In the genomic region with DNA sequence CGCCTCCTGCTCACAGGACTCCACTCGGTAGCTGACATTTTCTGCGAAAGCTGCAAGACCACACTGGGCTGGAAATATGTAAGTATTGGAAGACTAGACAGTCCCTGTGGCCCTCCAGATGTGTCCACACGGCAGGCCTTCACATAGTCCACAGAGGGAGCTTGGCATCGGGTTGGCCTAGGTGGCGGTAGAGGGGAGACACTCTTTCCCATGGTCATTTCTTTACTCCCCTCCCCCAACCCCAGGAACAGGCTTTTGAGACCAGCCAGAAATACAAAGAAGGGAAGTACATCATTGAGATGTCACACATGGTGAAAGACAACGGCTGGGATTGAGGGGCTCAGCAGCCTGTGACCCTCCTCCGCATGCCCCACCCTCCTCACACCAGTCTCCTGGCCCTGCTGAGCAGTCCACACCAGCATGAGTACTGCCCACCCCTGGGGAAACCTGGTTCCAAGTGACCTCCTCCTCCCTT, we compare ENCODE assay signal across 9 mouse cellular contexts. TPM values are rescaled to one million over a fixed set of nuclear protein-coding genes. Genes with fewer than 3 reads are reported as not detected.
A peak's percentile ranks its signal among the peaks of the same experiment; 100 is the strongest.
DNase-seq lines count a peak whose midpoint lies in the region; ATAC-seq lines count a peak whose summit lies in the region.
"Had no signal": no experiment of that assay in that cellular context is flagged by ENCODE, and none has a peak within 500 bp of the region (broad histone marks: within the 10 kb centered on the region; RNA-seq: fewer than 3 reads in every experiment).

No protein-coding gene starts in this region.

- peak; percentile 39 for ATAC-seq in lung, embryonic 16.5 days (ENCODE audit: low read depth)
- ATAC-seq in forebrain, embryonic 12.5 days (ENCODE audit: low FRiP score) = peak; percentile 4; the same call in 1 of the 2 replicates
- ATAC-seq in limb, embryonic 13.5 days (ENCODE audit: low FRiP score, low read depth) = peak; percentile 4; the same call in 1 of the 2 replicates
- ATAC-seq in neural tube, embryonic 13.5 days (ENCODE audit: low read depth) = no peak; the same call in 1 of the 2 replicates
- no peak for ATAC-seq in megakaryocyte-erythroid progenitor cell, adult 5-6 weeks (replicated peaks; ENCODE audit: low FRiP score, low TSS enrichment, poor library complexity, severe bottlenecking)

- H3K36me3 ChIP-seq in lung, embryonic 16.5 days (ENCODE audit: control insufficient read depth, insufficient read depth, low read length) = no peaks in the 10 kb centered on the region
- peaks cover 11% of the 10 kb centered on the region for H3K36me3 ChIP-seq in forebrain, embryonic 12.5 days (replicated peaks)
- H3K36me3 ChIP-seq in limb, embryonic 13.5 days = peaks cover 14% of the 10 kb centered on the region
- H3K36me3 ChIP-seq in neural tube, embryonic 13.5 days = peaks cover 9% of the 10 kb centered on the region; the same call in 1 of the 2 replicates

- H3K4me1 ChIP-seq in lung, embryonic 16.5 days (replicated peaks; ENCODE audit: control insufficient read depth, insufficient read depth, low read length) = peaks cover 63% of the 10 kb centered on the region
- H3K4me1 ChIP-seq in forebrain, embryonic 12.5 days = peaks cover 88% of the 10 kb centered on the region
- peaks cover 88% of the 10 kb centered on the region for H3K4me1 ChIP-seq in limb, embryonic 13.5 days
- H3K4me1 ChIP-seq in neural tube, embryonic 13.5 days (replicated peaks) = peaks cover 93% of the 10 kb centered on the region

- H3K9me3 ChIP-seq in lung, embryonic 16.5 days (ENCODE audit: control insufficient read depth, low read length) = no peaks in the 10 kb centered on the region
- no peaks in the 10 kb centered on the region for H3K9me3 ChIP-seq in forebrain, embryonic 12.5 days
- H3K9me3 ChIP-seq in limb, embryonic 13.5 days = no peaks in the 10 kb centered on the region
- no peaks in the 10 kb centered on the region for H3K9me3 ChIP-seq in neural tube, embryonic 13.5 days

- 1% methylated on average over 8 of the region's 8 CpGs for WGBS in lung, embryonic 16.5 days
- WGBS in forebrain, embryonic 12.5 days = 3% methylated on average over 8 of the region's 8 CpGs
- whole genome bisulfite sequencing in limb, embryonic 13.5 days = 5% methylated on average over 8 of the region's 8 CpGs
- WGBS in neural tube, embryonic 13.5 days = 6% methylated on average over 8 of the region's 8 CpGs

- H3K9ac ChIP-seq in lung, embryonic 16.5 days (ENCODE audit: low read length) = peak overlapping the region; percentile 34
- H3K9ac ChIP-seq in forebrain, embryonic 12.5 days = peak overlapping the region; percentile 45
- peak overlapping the region; percentile 56 for H3K9ac ChIP-seq in limb, embryonic 13.5 days
- H3K9ac ChIP-seq in neural tube, embryonic 13.5 days = peak overlapping the region; percentile 55; the same call in 1 of the 2 replicates

- H3K27ac ChIP-seq in lung, embryonic 16.5 days (ENCODE audit: low read length) = peak overlapping the region; percentile 31
- H3K27ac ChIP-seq in forebrain, embryonic 12.5 days = peak overlapping the region; percentile 76
- H3K27ac ChIP-seq in limb, embryonic 13.5 days = peak overlapping the region; percentile 72
- 0 out of 2 replicates have a peak overlapping the region, but pooled peaks have one; percentile 35 for H3K27ac ChIP-seq in neural tube, embryonic 13.5 days (replicated peaks)

- peak overlapping the region; percentile 35 for H3K4me2 ChIP-seq in lung, embryonic 16.5 days (ENCODE audit: low read depth, low read length)
- peak overlapping the region; percentile 59 for H3K4me2 ChIP-seq in forebrain, embryonic 12.5 days
- peak overlapping the region; percentile 73 for H3K4me2 ChIP-seq in limb, embryonic 13.5 days (replicated peaks)
- peak overlapping the region; percentile 78 for H3K4me2 ChIP-seq in neural tube, embryonic 13.5 days

- H3K4me3 ChIP-seq in lung, embryonic 16.5 days (ENCODE audit: low read length) = no peak overlapping the region
- H3K4me3 ChIP-seq in forebrain, embryonic 12.5 days (replicated peaks) = peak overlapping the region; percentile 52
- peak overlapping the region; percentile 8; the same call in 1 of the 2 replicates for H3K4me3 ChIP-seq in limb, embryonic 13.5 days
- peak overlapping the region; percentile 64 for H3K4me3 ChIP-seq in neural tube, embryonic 13.5 days

- no peak for DNase-seq in lung, adult 18-20 months
- DNase-seq in MN1 (ENCODE audit: low spot score) = no peak
- DNase-seq in gastrocnemius, postnatal 25 days = no peak

- peaks cover 3% of the 10 kb centered on the region for H3K27me3 ChIP-seq in lung, embryonic 16.5 days (ENCODE audit: control insufficient read depth, insufficient read depth, low read depth, low read length)
- no peaks in the 10 kb centered on the region for H3K27me3 ChIP-seq in forebrain, embryonic 12.5 days
- no peaks in the 10 kb centered on the region for H3K27me3 ChIP-seq in limb, embryonic 13.5 days
- H3K27me3 ChIP-seq in neural tube, embryonic 13.5 days = no peaks in the 10 kb centered on the region

RNA-seq across cellular contexts. Expression of gene Ypel4, which starts 3.6 kb away (rescaled TPM):
- 5.2 and 6.9 TPM in 2 replicates for polyA plus RNA-seq in lung, embryonic 16.5 days (2015; fragmentation: Nextera tagmentation; extraction: Ambion mirVana)
- polyA plus RNA-seq in forebrain, embryonic 12.5 days (2016; fragmentation: Nextera tagmentation; extraction: Ambion mirVana) = 18.7 and 19.6 TPM in 2 replicates
- polyA plus RNA-seq in limb, embryonic 13.5 days (2015; fragmentation: Nextera tagmentation; extraction: Ambion mirVana) = 10.2 and 11.2 TPM in 2 replicates
- polyA plus RNA-seq in neural tube, embryonic 13.5 days (2015; fragmentation: Nextera tagmentation; extraction: Ambion mirVana) = 18.8 and 19.1 TPM in 2 replicates
- total RNA-seq in megakaryocyte-erythroid progenitor cell, adult 5-6 weeks (2014; fragmentation: Nextera tagmentation) = 0.39 and 1.6 TPM in 2 replicates
- 3.7 TPM in 1 of 2 replicates, not detected in the other for total RNA-seq in megakaryocyte-erythroid progenitor cell, adult 5-6 weeks (2017)
- under 1 TPM; 0.49 to 0.51 TPM for total RNA-seq in gastrocnemius, postnatal 25 days (2021)

RNA-seq across cellular contexts. Expression of gene Gm19426, which starts 6.0 kb away (rescaled TPM):
- 7.1 and 7.4 TPM in 2 replicates for polyA plus RNA-seq in lung, embryonic 16.5 days (2015; fragmentation: Nextera tagmentation; extraction: Ambion mirVana)
- polyA plus RNA-seq in forebrain, embryonic 12.5 days (2016; fragmentation: Nextera tagmentation; extraction: Ambion mirVana) = 9.4 and 10.2 TPM in 2 replicates
- 11.4 and 12.9 TPM in 2 replicates for polyA plus RNA-seq in limb, embryonic 13.5 days (2015; fragmentation: Nextera tagmentation; extraction: Ambion mirVana)
- 4.7 and 7.0 TPM in 2 replicates for polyA plus RNA-seq in neural tube, embryonic 13.5 days (2015; fragmentation: Nextera tagmentation; extraction: Ambion mirVana)
- total RNA-seq in megakaryocyte-erythroid progenitor cell, adult 5-6 weeks (2014; fragmentation: Nextera tagmentation) = 0.98 TPM in 1 of 2 replicates, not detected in the other
- not detected in 2 replicates for total RNA-seq in megakaryocyte-erythroid progenitor cell, adult 5-6 weeks (2017)
- under 1 TPM; 0.54 to 0.95 TPM for total RNA-seq in gastrocnemius, postnatal 25 days (2021)
- total RNA-seq: neutrophil, adult 5-6 weeks had no signal

RNA-seq across cellular contexts. Expression of gene Clp1, which starts 10.3 kb away (rescaled TPM):
- 28.3 and 28.6 TPM in 2 replicates for polyA plus RNA-seq in lung, embryonic 16.5 days (2015; fragmentation: Nextera tagmentation; extraction: Ambion mirVana)
- polyA plus RNA-seq in forebrain, embryonic 12.5 days (2016; fragmentation: Nextera tagmentation; extraction: Ambion mirVana) = 39.9 and 40.7 TPM in 2 replicates
- 39.7 and 41.0 TPM in 2 replicates for polyA plus RNA-seq in limb, embryonic 13.5 days (2015; fragmentation: Nextera tagmentation; extraction: Ambion mirVana)
- polyA plus RNA-seq in neural tube, embryonic 13.5 days (2015; fragmentation: Nextera tagmentation; extraction: Ambion mirVana) = 28.1 and 29.6 TPM in 2 replicates
- 35.4 and 38.0 TPM in 2 replicates for total RNA-seq in megakaryocyte-erythroid progenitor cell, adult 5-6 weeks (2014; fragmentation: Nextera tagmentation)
- total RNA-seq in megakaryocyte-erythroid progenitor cell, adult 5-6 weeks (2017) = 43.8 and 46.5 TPM in 2 replicates
- total RNA-seq in gastrocnemius, postnatal 25 days (2021) = 1 to 10 TPM; 3.2 to 3.5 TPM

RNA-seq across cellular contexts. Expression of gene Zdhhc5, which starts 22.5 kb away (rescaled TPM):
- 24.2 and 28.2 TPM in 2 replicates for polyA plus RNA-seq in lung, embryonic 16.5 days (2015; fragmentation: Nextera tagmentation; extraction: Ambion mirVana)
- polyA plus RNA-seq in forebrain, embryonic 12.5 days (2016; fragmentation: Nextera tagmentation; extraction: Ambion mirVana) = 28.1 and 31.4 TPM in 2 replicates
- 25.6 and 27.8 TPM in 2 replicates for polyA plus RNA-seq in limb, embryonic 13.5 days (2015; fragmentation: Nextera tagmentation; extraction: Ambion mirVana)
- 17.6 and 19.2 TPM in 2 replicates for polyA plus RNA-seq in neural tube, embryonic 13.5 days (2015; fragmentation: Nextera tagmentation; extraction: Ambion mirVana)
- 37.6 and 44.6 TPM in 2 replicates for total RNA-seq in megakaryocyte-erythroid progenitor cell, adult 5-6 weeks (2014; fragmentation: Nextera tagmentation)
- total RNA-seq in megakaryocyte-erythroid progenitor cell, adult 5-6 weeks (2017) = 23.9 and 37.0 TPM in 2 replicates
- total RNA-seq in gastrocnemius, postnatal 25 days (2021) = 10 to 100 TPM; 56.6 TPM

RNA-seq across cellular contexts. Expression of gene Serping1, which starts 37.8 kb away (rescaled TPM):
- 143 and 153 TPM in 2 replicates for polyA plus RNA-seq in lung, embryonic 16.5 days (2015; fragmentation: Nextera tagmentation; extraction: Ambion mirVana)
- polyA plus RNA-seq in forebrain, embryonic 12.5 days (2016; fragmentation: Nextera tagmentation; extraction: Ambion mirVana) = 27.6 and 30.3 TPM in 2 replicates
- polyA plus RNA-seq in limb, embryonic 13.5 days (2015; fragmentation: Nextera tagmentation; extraction: Ambion mirVana) = 25.4 and 30.1 TPM in 2 replicates
- 36.2 and 37.0 TPM in 2 replicates for polyA plus RNA-seq in neural tube, embryonic 13.5 days (2015; fragmentation: Nextera tagmentation; extraction: Ambion mirVana)
- total RNA-seq in megakaryocyte-erythroid progenitor cell, adult 5-6 weeks (2014; fragmentation: Nextera tagmentation) = not detected in 2 replicates
- total RNA-seq in megakaryocyte-erythroid progenitor cell, adult 5-6 weeks (2017) = not detected in 2 replicates
- total RNA-seq in gastrocnemius, postnatal 25 days (2021) = 10 to 100 TPM; 46.7 to 59.3 TPM
- total RNA-seq: neutrophil, adult 5-6 weeks had no signal

Comparison
In these comparisons a context has a peak if more than half of its experiments do, and no peak if none do; other contexts are left out.
1. ATAC-seq: peak in lung, embryonic 16.5 days (single experiment), forebrain, embryonic 12.5 days (single experiment) and limb, embryonic 13.5 days (single experiment); none in neural tube, embryonic 13.5 days (single experiment) and megakaryocyte-erythroid progenitor cell, adult 5-6 weeks (single experiment).
2. Peak in every context shown above with its lines, with median percentiles within 50 percentile points of each other: H3K27ac ChIP-seq, H3K4me2 ChIP-seq and H3K9ac ChIP-seq.